Mouse (Mus musculus): ENCODE results near the gene Kcnk1.

DNA sequence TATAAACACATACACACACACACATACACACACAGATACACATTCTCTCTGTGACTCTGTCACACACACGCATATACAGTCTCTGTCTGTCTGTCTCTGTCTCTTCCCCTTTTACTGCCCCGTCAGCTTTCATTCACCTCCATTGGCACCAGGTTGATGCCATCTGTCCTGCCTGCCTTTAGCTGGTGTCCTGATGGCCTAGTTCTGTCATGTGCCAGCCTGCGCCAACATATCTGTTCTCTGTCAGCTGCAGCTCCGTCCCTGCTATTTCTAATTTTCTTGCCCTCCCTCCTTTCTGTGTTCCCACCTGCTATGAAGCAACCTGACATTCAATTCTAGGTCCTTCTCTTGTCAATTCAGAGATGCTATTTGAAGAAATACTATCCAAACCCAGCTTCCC, 40.1 kb downstream of the Kcnk1 start:
- no peak for TF ChIP-seq CTCF (IDR thresholded peaks at IDR 0.05; ENCODE audit: low read depth)
- no peak for TF ChIP-seq EP300 (optimal IDR thresholded peaks at IDR 0.05)
